ENCODE assay signal across 8 mouse cellular contexts in the genomic region with DNA sequence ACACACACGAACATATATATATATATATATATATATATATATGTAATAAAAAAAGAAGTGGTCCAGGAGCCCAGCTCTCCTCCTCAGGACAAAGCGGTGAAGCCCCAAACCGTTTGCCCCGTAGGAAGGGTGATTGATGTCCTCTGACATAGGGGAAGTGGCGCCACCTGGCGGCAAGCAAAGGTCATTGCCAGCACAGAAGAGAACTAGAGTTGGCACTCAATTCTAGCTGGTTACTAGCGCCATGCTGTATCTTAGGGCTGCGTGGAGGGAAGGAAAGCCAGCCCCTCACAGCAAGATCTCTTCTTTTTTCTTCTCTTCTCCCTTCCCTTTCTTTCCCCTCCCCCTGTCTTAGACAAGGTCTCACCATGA. TPM values are rescaled to one million over a fixed set of nuclear protein-coding genes. Genes with fewer than 3 reads are reported as not detected.
A peak's percentile ranks its signal among the peaks of the same experiment; 100 is the strongest.
DNase-seq lines count a peak whose midpoint lies in the region; ATAC-seq and TF ChIP-seq lines count a peak whose summit lies in the region.

No protein-coding gene starts in this region.

- no peaks in the 10 kb centered on the region for H3K9me3 ChIP-seq in heart, embryonic 11.5 days (replicated peaks; ENCODE audit: control insufficient read depth, low read length)
- H3K9me3 ChIP-seq in limb, embryonic 10.5 days (replicated peaks) = no peaks in the 10 kb centered on the region

- TF ChIP-seq CTCF in small intestine, adult 2 months (IDR thresholded peaks at IDR 0.05; ENCODE audit: extremely low read depth, insufficient read length, insufficient replicate concordance, low read depth, low read length) = peak; percentile 69; the same call in 1 of the 2 replicates

- ATAC-seq in heart, embryonic 11.5 days (replicated peaks; ENCODE audit: insufficient number of reproducible peaks, low FRiP score, low TSS enrichment) = no peak

- intact Hi-C loops in heart, postnatal 36 days (cut with DNase I) = no loop called here

- H3K4me3 ChIP-seq in heart, embryonic 11.5 days (ENCODE audit: low read depth, low read length) = no peak overlapping the region
- H3K4me3 ChIP-seq in limb, embryonic 10.5 days = no peak overlapping the region
- H3K4me3 ChIP-seq in small intestine, adult 2 months (ENCODE audit: low read depth, low read length) = no peak overlapping the region

- TF ChIP-seq POLR2A in small intestine, adult 2 months (IDR thresholded peaks at IDR 0.05; ENCODE audit: low read depth, low read length) = no peak

- no peaks in the 10 kb centered on the region for H3K27me3 ChIP-seq in heart, embryonic 11.5 days (ENCODE audit: control insufficient read depth, insufficient read depth, low read length)
- no peaks in the 10 kb centered on the region for H3K27me3 ChIP-seq in limb, embryonic 10.5 days (ENCODE audit: low read depth, poor library complexity, severe bottlenecking)
- H3K27me3 ChIP-seq in small intestine, adult 2 months (ENCODE audit: control insufficient read depth, insufficient read depth, low read length) = no peaks in the 10 kb centered on the region

- DNase-seq in heart, postnatal 36 days = peak; percentile 42 to 68
- DNase-seq in urinary bladder, postnatal 25 days (ENCODE audit: low spot score) = peak; percentile 52
- DNase-seq in urinary bladder, postnatal 4 days (ENCODE audit: low spot score in 2 of 2) = no peak
- DNase-seq in cerebellum, postnatal 10 days = peak; percentile 81 to 86
- peak; percentile 76 for DNase-seq in limb, embryonic 10.5 days (ENCODE audit: low spot score)
- DNase-seq in urinary bladder, adult 18-20 months (ENCODE audit: low spot score in 2 of 2) = no peak

- WGBS in heart, embryonic 11.5 days (ENCODE audit: insufficient replicate concordance) = 17% methylated on average over 8 of the region's 8 CpGs
- 14% methylated on average over 8 of the region's 8 CpGs for WGBS in limb, embryonic 10.5 days
- WGBS in small intestine, adult 2 months = 18% methylated on average over 8 of the region's 8 CpGs

- H3K9ac ChIP-seq in heart, embryonic 11.5 days (ENCODE audit: low read depth, low read length) = no peak overlapping the region

- H3K27ac ChIP-seq in heart, embryonic 11.5 days (ENCODE audit: low read depth, low read length) = no peak overlapping the region
- no peak overlapping the region for H3K27ac ChIP-seq in limb, embryonic 10.5 days
- no peak overlapping the region for H3K27ac ChIP-seq in small intestine, adult 2 months (ENCODE audit: insufficient read depth, low read depth, low read length)

- no peaks in the 10 kb centered on the region for H3K36me3 ChIP-seq in heart, embryonic 11.5 days (ENCODE audit: control insufficient read depth, insufficient read depth, low read length)
- no peaks in the 10 kb centered on the region for H3K36me3 ChIP-seq in limb, embryonic 10.5 days
- H3K36me3 ChIP-seq in small intestine, adult 2 months (ENCODE audit: control insufficient read depth, insufficient read depth, low read length) = no peaks in the 10 kb centered on the region

- no peak overlapping the region for H3K4me2 ChIP-seq in heart, embryonic 11.5 days

- peaks cover 11% of the 10 kb centered on the region; the same call in 1 of the 2 replicates for H3K4me1 ChIP-seq in heart, embryonic 11.5 days (ENCODE audit: control insufficient read depth, insufficient read depth, low read length)
- H3K4me1 ChIP-seq in limb, embryonic 10.5 days = peaks cover 26% of the 10 kb centered on the region
- no peaks in the 10 kb centered on the region for H3K4me1 ChIP-seq in small intestine, adult 2 months (ENCODE audit: control insufficient read depth, insufficient read depth, insufficient read length, low read length)

RNA-seq across cellular contexts. Expression of a gene that starts 14.1 kb away (rescaled TPM):
- 10 to 100 TPM; 26.7 to 41.1 TPM for total RNA-seq in heart, postnatal 36 days (2021)
- polyA plus RNA-seq in heart, embryonic 11.5 days (2014; fragmentation: Nextera tagmentation; extraction: Ambion mirVana) = 1.3 and 1.5 TPM in 2 replicates
- polyA plus RNA-seq in limb, embryonic 10.5 days (2016; fragmentation: Nextera tagmentation; extraction: Ambion mirVana) = 0.28 and 0.75 TPM in 2 replicates
- polyA plus RNA-seq in small intestine, adult 2 months (2012; rRNA removed) = 2.6 and 3.5 TPM in 2 replicates

RNA-seq across cellular contexts. Expression of a gene that starts 46.0 kb away (rescaled TPM):
- total RNA-seq in heart, postnatal 36 days (2021) = under 1 TPM; 0.11 TPM
- polyA plus RNA-seq in heart, embryonic 11.5 days (2014; fragmentation: Nextera tagmentation; extraction: Ambion mirVana) = 0.79 and 1.3 TPM in 2 replicates
- 0.98 and 1.1 TPM in 2 replicates for polyA plus RNA-seq in limb, embryonic 10.5 days (2016; fragmentation: Nextera tagmentation; extraction: Ambion mirVana)
- 165 and 177 TPM in 2 replicates for polyA plus RNA-seq in small intestine, adult 2 months (2012; rRNA removed)

Comparison
In these comparisons a context has a peak if more than half of its experiments do, and no peak if none do; other contexts are left out.
1. DNase-seq: peak in heart, postnatal 36 days (2 of 2), urinary bladder, postnatal 25 days (single experiment), cerebellum, postnatal 10 days (2 of 2) and limb, embryonic 10.5 days (single experiment); none in urinary bladder, postnatal 4 days (0 of 2) and urinary bladder, adult 18-20 months (0 of 2).
2. RNA of a gene that starts 46.0 kb away (polyA plus RNA-seq): 165 to 177 TPM in small intestine, adult 2 months; 0.98 to 1.1 TPM in limb, embryonic 10.5 days and 0.79 to 1.3 TPM in heart, embryonic 11.5 days; every median in the first group is over 10 times any median in the second.